Mouse (Mus musculus) fat pad, adult 2 months (tissue): ENCODE measurements at regions not wholly inside any gene's neighbourhood (a gene's known extent, or its start where the extent isn't known, plus 50 kb on each side); places are given as distances from the start of the nearest gene placed in this dataset.

Experiments
- DNase-seq: peaks from one replicate; pipeline ENCODE4 v3.0.0-alpha.2; 2011; ENCODE audit warnings: low read depth, low spot score; ENCODE audit errors: extremely low read depth

DNA sequence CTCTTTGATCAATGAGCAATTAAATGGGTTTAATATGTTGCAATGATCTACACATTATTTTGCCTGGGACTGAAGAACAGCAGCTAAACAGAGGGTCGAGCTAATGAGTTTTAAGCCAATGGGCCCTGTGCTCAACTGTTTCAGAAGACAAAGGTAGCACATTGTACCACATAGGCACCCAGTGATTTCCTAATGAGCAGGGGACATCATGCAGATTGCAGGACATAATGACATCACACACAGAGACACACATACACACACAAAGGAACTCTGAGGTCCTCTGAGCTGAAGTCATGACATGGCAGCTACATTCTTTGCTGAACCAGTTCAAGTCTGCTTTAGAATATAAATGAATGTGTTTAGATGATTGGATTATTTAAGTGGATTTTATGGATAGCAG, 71.9 kb downstream of the Zfp330 start:
- no peak for DNase-seq

DNA sequence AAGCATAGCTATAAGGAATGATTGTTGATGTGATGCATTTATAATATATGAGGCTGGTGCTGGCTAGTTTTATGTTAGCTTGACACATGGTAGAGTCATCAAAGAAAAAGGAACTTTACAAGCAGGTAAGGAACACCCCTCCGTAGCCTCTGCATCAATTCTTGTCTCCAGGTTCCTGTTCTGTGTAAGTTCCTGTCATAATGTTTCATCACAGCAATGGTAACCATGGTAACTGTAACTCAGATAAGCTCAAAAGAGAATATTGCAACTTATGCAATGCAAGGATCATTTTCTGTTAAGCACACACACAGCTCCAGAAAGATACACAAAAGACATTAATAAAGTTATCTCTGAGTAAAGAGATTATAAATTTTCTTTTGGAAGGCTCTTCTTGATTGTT, 73.5 kb downstream of the Zfp330 start:
- DNase-seq = no peak

DNA sequence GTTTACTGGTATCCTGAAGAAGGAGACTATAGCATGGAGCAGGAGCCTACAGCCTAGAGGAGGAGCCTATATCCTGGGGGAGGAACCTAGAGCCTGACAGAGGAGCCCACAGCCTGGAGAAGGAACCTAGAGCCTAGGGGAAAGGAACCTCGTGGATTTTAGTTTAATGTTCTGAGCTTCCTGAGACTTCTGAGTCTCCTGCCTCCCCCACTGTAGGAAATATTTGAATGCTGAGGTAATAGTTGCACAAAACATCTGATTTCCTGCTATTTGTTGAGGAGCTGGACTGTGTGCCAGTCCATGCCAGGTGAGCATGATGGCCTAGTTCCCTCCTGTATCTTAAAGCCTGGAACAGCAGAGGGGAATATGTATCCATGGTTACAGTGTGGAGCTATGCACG, 74.7 kb downstream of the Zfp330 start:
- DNase-seq = no peak

DNA sequence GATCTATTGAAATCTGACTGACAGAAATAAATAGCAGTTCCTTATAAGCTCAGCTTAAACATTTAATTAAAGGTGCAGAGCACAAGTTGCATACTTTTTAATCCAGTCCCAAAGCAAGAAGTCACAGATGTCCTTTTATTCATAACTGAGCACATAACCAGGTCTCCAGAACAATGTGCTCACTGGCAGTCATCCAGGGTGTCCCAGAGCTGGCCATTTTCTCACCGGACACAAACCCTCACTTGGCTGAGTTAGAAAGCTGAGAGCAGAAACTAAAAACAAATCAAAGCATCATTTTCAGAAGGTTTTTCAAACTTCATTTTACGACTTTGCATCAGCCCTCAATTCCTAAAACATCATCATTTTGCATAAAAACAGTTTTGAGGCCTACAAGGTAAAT, 75.9 kb downstream of the Zfp330 start:
- DNase-seq = no peak

DNA sequence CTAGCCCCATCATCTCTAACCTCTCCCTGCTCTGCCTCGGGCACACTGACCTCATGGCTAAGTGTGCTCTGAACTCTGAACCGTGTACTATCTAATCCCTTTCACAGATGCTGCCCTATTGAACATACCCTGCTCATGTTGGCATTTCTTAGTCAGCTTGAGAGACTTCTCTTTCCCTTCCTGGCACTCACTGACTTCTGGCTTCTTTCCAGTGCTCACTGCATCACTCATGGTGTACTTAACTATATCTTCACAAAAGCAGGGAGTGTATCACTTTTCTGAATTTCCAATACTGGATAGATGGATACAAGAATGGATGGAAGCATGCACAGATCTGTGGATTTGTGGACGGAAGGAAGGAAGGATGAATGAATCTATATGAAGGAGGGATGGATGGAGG, 80.9 kb downstream of the Zfp330 start:
- DNase-seq = no peak

DNA sequence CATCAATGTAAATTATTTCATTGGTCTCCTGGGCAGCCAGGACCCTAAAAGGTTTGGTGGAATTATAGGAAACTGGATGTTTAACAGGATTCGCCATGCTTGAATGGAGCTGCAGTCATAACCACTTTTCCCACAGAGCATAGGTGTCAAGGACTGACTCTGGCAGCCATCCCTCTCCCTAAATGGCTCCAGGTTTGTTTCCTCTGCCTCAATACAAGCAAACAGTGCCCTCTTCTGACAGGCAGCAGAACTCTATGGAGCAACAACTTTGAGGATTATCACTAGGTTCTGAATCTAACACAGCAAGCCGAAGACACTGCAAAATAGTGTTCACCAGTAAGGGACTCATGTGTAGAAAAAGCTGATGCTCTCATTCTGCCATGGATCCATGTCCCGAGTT, 84.6 kb downstream of the Zfp330 start:
- DNase-seq = no peak

DNA sequence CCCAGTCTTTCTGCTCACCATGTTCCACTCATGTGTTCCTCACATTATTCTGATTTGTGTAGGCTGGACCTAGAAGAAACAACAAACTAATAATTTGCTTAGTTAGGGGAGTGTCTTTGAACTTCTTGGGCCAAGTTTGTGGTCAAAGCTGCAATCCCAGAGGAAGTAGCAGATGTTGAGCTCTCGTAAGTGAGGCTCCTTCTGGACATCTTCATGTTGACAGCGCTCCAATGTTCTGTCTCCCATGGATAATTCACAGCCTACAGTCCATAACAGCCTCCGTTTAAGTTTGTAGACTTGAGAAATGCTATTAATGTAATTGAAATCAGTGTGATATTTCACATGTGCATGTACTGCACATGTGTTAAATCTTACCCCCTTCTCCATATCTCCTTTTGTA, 88.0 kb downstream of the Zfp330 start:
- no peak for DNase-seq

DNA sequence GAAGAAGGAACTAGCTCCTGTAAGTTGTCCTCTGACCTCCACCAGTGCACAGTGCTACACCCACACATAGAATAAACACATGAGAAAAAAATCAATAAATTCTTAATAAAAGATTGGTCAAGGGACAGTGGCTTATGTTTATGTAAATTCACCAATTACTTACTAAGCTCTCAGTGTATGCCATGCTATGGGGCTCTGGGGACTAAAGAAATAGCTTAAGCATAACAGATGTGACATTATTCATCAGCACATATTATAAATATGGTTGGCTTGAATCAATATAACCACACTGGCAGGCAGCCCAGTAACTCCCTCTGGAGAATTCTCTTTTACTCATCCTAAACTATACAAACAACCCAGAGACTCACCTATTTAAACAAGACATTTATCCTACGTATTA, 95.2 kb downstream of the Zfp330 start:
- no peak for DNase-seq

DNA sequence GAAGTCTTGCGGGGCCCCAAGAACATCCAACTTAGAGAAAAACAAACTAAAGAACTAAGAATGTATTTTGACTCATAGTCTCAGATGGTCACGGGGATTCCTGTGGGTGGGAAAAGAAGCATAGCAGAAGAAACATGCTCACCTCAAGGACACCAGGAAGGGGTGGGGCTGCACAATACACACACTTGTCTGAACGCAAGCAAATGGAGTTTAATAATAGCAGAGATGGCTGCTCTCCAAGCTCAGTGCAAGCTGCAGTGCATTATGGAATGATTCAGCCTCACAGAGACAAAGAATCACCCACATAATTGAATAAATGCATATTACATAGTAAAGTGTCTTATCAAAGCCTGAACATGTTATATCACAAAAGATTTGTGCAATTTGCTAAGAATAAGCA, 96.2 kb downstream of the Zfp330 start:
- DNase-seq = no peak

DNA sequence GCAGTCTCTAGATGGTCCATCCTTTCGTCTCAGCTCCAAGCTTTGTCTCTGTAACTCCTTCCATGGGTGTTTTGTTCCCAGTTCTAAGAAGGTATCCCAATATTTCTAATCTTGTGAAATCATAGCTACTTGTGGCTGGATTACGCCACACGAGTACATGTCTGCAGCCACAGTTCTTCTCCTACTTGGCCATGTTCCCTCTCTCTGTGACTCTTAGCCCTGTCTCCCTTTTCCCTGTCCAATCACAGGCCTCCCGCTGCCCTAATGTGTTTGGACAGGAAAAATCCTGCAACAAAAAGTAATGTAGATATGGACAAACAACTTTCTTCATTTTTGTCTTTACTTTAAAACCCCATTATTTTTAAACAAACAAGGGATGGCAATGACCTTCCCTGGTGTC, 104.7 kb downstream of the Zfp330 start:
- no peak for DNase-seq

DNA sequence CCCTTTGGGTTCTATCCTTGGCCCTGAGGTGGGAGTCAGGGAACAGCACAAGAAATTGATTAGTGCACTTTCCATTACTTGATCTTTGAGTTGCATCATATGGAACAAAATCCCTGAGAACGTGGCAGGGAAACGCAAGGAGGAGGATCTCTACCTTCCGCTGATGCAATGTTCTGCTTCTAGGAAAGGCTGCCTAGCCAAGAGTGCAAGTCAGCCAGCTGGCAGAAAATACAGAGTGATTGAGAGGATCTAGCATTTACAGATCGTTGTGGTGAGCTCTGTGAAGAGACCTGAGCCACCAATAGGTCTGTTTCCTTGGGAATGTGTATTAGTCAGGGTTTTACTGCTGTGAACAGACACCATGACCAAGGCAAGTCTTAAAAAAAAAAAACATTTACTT, 108.8 kb downstream of the Zfp330 start:
- no peak for DNase-seq

DNA sequence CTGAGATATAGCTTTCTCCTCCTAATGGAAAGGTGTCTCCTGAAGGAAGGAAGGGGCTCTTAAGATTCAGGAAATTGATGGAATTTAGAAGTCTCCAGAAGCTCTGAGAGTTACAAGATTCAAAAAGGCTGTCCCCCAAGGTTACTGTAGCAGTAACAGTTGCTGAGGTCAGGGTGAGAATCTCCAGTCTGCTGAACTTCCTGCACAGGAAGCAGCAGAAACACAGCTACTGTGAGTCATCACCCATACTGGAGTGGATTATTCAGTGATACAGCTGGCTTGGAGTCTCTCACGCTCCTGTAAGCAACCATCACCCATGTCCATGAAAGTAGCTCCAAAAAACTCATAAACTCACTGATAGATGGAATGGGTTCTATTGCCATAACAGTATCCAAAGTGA, 133.5 kb downstream of the Zfp330 start:
- no peak for DNase-seq

DNA sequence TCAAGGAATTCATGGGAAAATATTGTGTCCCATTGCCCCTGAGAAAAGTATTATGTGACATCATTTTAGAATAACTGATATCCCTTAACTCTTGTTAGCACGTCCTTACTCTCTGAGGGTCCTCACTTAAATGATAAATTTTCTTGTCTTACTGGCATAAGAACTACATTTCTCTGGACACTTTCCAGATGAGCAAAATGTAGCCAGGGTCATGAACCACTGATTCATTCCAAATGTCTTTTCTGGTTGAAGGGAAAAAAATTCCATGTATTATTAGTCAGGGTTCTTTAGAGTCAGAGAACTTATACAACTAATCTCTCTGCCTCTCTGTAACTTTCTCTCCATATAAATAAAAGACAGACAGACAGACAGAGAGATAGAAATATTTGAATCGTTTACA, 143.5 kb downstream of the Zfp330 start:
- no peak for DNase-seq

DNA sequence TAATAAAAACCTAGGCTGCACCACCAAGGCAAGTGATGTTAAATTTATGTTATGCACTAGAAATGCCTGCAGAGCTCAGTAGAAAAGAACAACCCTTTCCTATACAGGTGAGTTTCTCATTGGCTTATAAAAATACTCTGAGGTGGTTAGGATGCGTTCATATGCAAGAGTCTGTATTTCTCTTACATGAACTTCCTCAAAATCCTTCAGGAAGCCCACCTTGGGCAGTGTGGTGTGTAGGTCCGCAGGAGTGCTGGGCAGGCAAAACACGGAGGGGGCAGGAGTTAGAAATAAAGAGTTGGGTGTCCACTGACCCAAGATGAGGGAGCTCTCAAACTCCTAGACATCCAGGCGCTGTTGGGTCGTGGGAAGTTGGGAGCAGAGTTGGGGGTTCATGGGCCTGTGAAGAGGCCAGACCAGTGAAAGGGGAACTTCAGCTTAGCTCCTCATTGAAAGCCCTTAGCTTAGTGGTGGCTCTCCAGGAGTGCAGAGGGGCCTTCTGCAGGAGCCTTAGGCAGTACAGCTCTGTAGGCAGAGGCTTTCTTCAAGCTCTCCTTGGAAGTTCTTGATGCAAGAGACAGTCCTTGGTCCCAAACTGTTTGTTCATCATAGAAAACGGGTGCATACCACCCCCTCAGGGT, 150.0 kb downstream of the Zfp330 start:
- no peak for DNase-seq

DNA sequence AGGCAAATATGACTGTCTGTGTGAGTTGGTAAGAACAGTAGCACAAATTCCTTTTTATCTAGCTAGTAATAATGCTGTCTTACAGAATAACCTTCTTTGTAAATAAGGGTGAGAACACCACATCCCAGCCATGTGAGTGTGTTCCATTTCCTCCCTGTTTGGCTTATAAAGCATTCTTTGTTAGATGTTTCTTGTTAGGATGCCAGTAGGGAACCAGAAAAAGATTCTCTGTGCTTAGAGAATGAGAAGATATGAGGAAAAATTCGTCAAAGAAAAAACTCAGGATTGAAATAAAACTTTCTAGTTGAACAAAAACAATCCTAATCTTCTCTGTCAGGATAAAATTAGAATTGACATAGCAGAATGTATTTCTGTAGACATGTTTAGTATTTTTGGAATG, 155.3 kb downstream of the Zfp330 start:
- DNase-seq = no peak

DNA sequence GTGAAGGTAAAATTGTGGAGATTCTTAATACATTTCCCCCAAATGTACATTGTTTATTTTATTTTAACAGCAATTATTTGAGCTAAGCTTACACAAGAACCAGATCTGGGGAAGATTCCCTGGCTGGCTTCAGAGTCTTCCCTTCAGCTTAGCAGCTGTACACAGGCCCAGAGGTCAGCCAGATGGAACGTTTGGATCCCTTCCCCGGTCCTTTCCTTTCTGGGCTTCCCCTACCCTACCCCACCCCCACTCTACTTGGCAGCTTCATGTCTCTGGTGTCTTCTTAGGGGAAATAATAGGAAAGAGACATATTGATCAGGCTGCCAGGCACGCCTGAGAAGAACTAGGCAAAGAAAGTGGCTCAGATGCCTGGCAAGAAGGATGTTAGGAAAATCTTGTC, 172.4 kb downstream of the Zfp330 start:
- no peak for DNase-seq

DNA sequence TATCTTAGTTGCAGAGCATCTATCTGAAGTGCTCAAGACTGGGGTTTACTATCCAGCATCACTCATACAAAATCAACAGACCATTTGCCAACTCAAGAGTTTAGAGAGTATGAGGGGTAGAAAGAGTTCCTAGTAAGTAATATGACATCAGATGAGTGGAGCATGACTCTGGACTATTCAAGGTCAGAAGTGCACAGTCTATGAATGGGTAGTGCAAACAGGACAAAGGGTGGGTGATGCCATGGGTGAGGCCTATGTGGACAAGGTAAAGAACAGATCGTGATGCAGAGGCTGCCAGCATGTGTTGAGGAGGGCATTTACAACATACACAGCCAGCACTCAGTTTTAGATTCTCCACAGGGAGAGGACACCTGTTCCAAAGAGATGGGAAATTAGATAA, 170.4 kb upstream of the Il15 start:
- DNase-seq = no peak

DNA sequence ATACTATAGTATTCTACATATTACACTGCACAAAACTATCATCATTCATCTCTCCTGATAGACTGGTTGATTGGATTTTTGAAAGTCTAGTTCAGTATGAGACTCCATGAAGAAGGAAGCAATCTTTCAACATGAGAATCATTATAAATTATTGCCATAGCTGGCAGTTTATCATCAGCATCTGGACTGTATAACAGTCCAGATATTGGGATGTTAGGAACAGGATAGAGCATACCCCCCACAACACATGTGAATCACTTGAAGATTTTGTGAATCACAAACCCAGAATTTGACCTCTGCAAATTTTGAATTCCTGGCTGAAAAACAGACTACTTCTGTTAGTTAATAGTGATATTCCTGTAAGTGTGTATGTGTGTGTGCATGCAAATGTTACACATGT, 135.1 kb upstream of the Il15 start:
- no peak for DNase-seq

DNA sequence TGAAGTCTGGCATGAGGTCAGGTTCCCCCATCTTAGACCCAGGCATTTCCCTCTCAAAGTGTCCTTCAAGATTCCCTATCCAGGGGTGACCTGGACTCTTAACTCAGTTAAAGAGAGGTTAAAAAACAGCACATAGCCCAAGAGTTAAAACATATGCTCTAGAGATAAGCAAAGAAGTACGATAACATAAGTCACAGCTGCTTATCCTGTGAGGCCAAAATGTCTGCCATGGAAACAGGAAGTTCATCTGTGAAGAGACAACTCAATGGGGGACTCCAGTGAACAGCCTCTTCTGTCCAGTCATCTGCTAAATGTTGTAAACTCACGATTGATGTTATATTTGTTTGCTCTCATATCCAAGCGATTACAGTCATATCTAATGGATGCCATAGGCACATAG, 126.1 kb upstream of the Il15 start:
- no peak for DNase-seq

DNA sequence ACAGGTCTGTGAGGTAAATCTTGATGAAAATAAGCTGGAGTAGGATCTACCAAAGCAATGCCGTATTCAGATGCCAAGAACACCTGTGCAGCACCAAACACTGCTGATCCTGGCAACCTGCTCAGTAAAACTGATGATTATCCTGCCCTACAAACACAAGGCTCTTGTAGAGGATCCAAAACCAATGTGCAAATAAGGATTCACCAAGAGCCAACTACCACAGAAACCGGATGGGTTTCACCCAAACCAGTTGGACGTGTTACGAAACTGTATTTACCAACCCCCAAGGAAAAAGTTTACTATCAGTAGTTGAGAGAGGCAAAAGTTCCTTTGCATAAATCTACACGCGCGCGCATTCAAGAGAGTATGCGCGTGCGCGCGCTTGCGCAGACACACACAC, 120.8 kb upstream of the Il15 start:
- peak; percentile 43 for DNase-seq

DNA sequence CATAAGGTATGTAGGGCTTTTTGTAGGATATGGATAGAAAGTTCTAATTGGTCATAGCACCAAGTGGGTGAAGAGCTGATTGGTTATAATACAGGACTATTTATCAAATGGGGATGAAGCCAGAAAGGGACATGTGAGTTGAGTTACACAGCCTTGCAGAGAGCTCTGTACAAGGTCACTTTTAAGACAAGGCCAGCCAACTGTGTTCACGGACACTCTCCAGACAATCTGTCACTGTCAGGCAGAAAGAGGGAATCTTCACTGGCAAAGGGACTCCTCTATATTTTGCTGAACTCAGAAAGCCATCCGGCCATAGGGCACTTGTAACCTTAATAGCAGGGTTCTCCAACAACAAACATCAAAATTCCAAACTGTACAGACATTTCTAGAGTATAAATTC, 95.5 kb upstream of the Il15 start:
- DNase-seq = no peak

DNA sequence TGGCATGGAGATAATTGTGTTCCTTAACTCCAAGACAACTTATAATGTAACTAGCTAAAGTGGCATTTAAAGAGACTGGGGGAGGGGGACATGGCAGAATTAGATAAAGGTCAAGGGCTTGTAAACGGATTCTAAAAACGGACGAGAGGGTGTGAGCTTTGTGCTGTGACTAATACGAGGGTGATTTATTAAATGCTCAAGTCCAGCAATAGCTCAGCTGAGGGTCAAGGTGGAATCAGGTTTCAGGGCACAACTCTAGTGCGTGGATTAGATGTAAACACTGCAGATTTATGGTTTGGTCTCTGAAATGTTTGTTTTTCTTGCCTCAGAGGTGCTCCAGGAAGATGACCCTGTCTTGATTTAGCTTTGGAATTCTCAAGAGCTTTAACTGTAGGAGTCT, 74.8 kb upstream of the Il15 start:
- DNase-seq = no peak

DNA sequence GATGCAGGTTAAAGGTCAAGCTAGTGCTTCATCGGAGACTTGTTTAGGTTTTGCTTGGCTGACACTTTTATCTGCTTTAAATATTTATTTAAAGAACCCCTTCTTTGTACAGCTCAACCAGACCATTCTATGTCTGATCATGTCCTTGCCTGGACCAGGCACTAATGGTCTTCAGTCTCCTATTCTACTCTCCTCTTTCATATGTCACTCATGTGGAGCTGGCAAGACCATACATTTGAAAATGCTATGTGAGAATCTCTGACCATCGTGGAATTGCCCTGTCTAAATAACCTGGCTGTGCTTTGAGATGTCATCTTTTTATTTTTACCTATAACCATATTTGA, 74.4 kb upstream of the Il15 start:
- no peak for DNase-seq
